In the genomic region with DNA sequence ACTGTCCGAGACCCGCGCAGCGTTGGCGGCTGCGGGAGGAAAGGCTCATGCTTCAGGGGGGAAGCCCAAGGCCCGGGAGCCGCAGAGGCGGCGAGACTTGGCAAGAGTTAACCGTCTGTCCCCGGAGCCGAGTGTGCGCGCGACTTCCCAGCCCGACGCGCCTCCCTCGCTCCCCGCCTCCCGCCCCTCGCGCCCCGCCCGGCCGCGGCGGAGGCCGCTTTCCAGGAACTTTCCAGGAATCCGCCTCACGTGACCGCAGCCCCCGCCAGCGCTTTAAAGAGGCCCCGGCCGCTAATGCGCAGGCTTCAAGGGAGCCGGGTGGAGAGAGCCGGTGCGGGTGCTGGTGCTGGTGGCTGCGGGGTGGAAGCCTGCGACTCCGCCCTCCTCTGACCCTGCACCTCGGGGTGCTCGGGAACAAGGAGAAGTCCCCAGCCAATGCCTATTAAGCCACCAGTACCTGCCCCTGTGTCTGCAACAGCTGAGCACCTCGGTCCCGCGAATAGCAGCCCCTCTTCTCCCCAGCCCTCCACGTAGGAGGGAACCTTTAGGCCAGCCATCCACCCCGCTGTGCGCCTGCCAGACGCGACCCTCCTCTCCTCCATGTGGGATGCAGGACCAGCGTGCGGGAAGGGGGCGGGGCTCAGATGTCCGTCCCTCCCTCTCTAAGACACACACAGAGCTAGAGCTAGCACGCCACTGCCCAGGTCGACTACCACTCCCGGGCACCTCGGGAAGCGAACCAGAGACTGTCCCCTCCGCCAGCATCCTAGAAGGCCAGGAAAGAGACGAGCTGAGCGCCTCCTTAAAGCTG, we compare ENCODE assay signal across 8 mouse cellular contexts. TPM values are rescaled to one million over a fixed set of nuclear protein-coding genes. Genes with fewer than 3 reads are reported as not detected.
DNase-seq lines count a peak whose midpoint lies in the region; ATAC-seq lines count a peak whose summit lies in the region.

A gene (minus strand): TSS at position 496 of the 811 bp plus-strand sequence.

- peak within 1 kb of the TSS; percentile 84 for H3K27ac ChIP-seq in intestine, embryonic 14.5 days (ENCODE audit: low read depth)

- no peaks in the 10 kb centered on the region for H3K36me3 ChIP-seq in intestine, embryonic 14.5 days (ENCODE audit: control insufficient read depth, insufficient read depth, low read length)

- no peaks in the 10 kb centered on the region for H3K9me3 ChIP-seq in intestine, embryonic 14.5 days (ENCODE audit: control insufficient read depth, low read length)

- peak; percentile 90 to 94 for DNase-seq in adrenal gland, adult 18-20 months (ENCODE audit: low spot score in 2 of 2)
- peak; percentile 91 for DNase-seq in embryo, embryonic 10 days (ENCODE audit: low spot score)
- peak; percentile 92 for DNase-seq in gastrocnemius, postnatal 25 days
- DNase-seq in intestine, embryonic 14.5 days (ENCODE audit: low spot score), result peak; percentile 95
- peak; percentile 90 to 95 for DNase-seq in left cerebral cortex, postnatal 10 days (ENCODE audit: extremely low spot score in 1 of 2, low spot score in 2 of 2)
- peak; percentile 92 for DNase-seq in right cerebral cortex, postnatal 25 days
- DNase-seq in urinary bladder, postnatal 36 days (ENCODE audit: low spot score in 2 of 2), result peak; percentile 86 to 89

- ATAC-seq in intestine, embryonic 14.5 days (replicated peaks; ENCODE audit: low FRiP score, low TSS enrichment, low read depth), result peak; percentile 85
- peak; percentile 61 for ATAC-seq in megakaryocyte progenitor cell, adult 5-6 weeks (replicated peaks; ENCODE audit: poor library complexity)

- H3K9ac ChIP-seq in intestine, embryonic 14.5 days (ENCODE audit: low read length), result peak within 1 kb of the TSS; percentile 69

- peak within 1 kb of the TSS; percentile 94 for H3K4me2 ChIP-seq in intestine, embryonic 14.5 days (ENCODE audit: low read length)

- 0% methylated on average over 48 of the region's 66 CpGs for WGBS in intestine, embryonic 14.5 days

- peaks cover 6% of the 10 kb centered on the region for H3K4me1 ChIP-seq in intestine, embryonic 14.5 days (replicated peaks; ENCODE audit: control insufficient read depth, insufficient read depth, low read length)

- intact Hi-C loops in left cerebral cortex, postnatal 10 days (cut with DNase I), result loop anchor here (5.0 kb wide), 5 partner anchors 55 to 425 kb away; no protein-coding TSS in a partner anchor

- H3K4me3 ChIP-seq in intestine, embryonic 14.5 days (ENCODE audit: low read depth, low read length), result peak within 1 kb of the TSS; percentile 66

- 0 out of 2 replicates have a peak, but pooled peaks cover 6% of the 10 kb centered on the region for H3K27me3 ChIP-seq in intestine, embryonic 14.5 days (replicated peaks; ENCODE audit: control insufficient read depth, insufficient read depth, low read length)

RNA-seq across cellular contexts. Expression of the gene that starts here (rescaled TPM):
- 10 to 100 TPM; 11.1 to 20.0 TPM for total RNA-seq in adrenal gland, adult 18-20 months (2021)
- total RNA-seq in gastrocnemius, postnatal 25 days (2021), result 10 to 100 TPM in 1 of 2 experiments, 1 to 10 TPM in 1; 5.0 to 12.4 TPM
- polyA plus RNA-seq in intestine, embryonic 14.5 days (2014; fragmentation: Nextera tagmentation; extraction: Ambion mirVana), result 47.1 and 52.7 TPM in 2 replicates
- 10 to 100 TPM; 55.9 to 61.8 TPM for total RNA-seq in left cerebral cortex, postnatal 10 days (2021)
- 1.0 TPM in 1 of 2 replicates, not detected in the other for total RNA-seq in megakaryocyte progenitor cell, adult 5-6 weeks (2015)
- total RNA-seq in megakaryocyte progenitor cell, adult 5-6 weeks (2017), result 0.33 and 0.61 TPM in 2 replicates

Comparison
In these comparisons a context has a peak if more than half of its experiments do, and no peak if none do; other contexts are left out.
1. Peak in every context shown above with its lines: DNase-seq, ATAC-seq, H3K4me3 ChIP-seq and H3K27ac ChIP-seq.